ENCODE assay signal across 20 mouse cellular contexts in the genomic region with DNA sequence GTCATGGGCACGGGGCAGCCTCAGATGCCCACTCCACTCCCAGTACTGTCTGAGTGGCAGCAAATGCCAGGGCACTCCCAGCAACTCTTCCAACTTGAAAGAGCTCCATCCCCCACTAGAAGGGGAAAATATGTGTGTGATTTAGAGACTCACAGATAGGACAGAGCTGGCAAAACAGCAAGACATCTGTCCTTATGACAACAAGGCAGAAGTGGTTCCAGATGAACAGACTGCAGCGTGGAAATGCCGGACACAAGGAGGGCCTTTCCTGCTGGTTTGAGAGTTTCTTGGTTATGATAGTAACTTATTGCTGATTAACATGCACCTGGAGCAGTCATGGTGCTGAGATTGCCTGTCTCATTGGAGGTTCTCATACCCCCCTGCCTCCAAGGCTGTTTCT.
"Had no signal": no experiment of that assay in that cellular context is flagged by ENCODE, and none has a peak within 500 bp of the region (broad histone marks: within the 10 kb centered on the region; RNA-seq: fewer than 3 reads in every experiment).

No protein-coding gene starts in this region.

- H3K9me3 ChIP-seq: limb, embryonic 15.5 days had no signal

- H3K4me3 ChIP-seq: limb, embryonic 12.5 days; limb, embryonic 15.5 days; neural tube, embryonic 12.5 days had no signal

- H3K27me3 ChIP-seq: limb, embryonic 12.5 days; limb, embryonic 15.5 days; neural tube, embryonic 12.5 days had no signal

- DNase-seq: kidney, adult 18-20 months; kidney, adult 9 months; kidney, postnatal 14 days; kidney, postnatal 4 days; left cerebral cortex, postnatal 4 days; liver, postnatal 0 days; lung, postnatal 4 days; midbrain, embryonic 14.5 days; retina, postnatal 1 day; right cerebral cortex, postnatal 4 days; thymus, adult 18-20 months; thymus, postnatal 36 days had no signal

- H3K4me1 ChIP-seq: limb, embryonic 12.5 days; limb, embryonic 15.5 days; neural tube, embryonic 12.5 days had no signal

- ATAC-seq: intestine, embryonic 16.5 days; liver, postnatal 0 days had no signal

- H3K27ac ChIP-seq: limb, embryonic 12.5 days; limb, embryonic 15.5 days; liver, embryonic 14.5 days; neural tube, embryonic 12.5 days; stomach, postnatal 0 days had no signal

- H3K4me2 ChIP-seq: limb, embryonic 12.5 days; limb, embryonic 15.5 days; liver, embryonic 11.5 days; midbrain, embryonic 11.5 days; neural tube, embryonic 12.5 days had no signal

- H3K36me3 ChIP-seq: limb, embryonic 12.5 days; limb, embryonic 15.5 days; neural tube, embryonic 12.5 days had no signal

- H3K9ac ChIP-seq: limb, embryonic 12.5 days; limb, embryonic 15.5 days; liver, embryonic 14.5 days; liver, postnatal 0 days; neural tube, embryonic 12.5 days had no signal
